Mouse (Mus musculus) G1E (cell line): ENCODE results near the gene Hspa1b.

Experiments
- GATA1 ChIP-seq: IDR thresholded peaks from 2 replicates; pipeline ENCODE4 v1.6.1; 2012; ENCODE audit warnings: borderline replicate concordance, low read length, inconsistent platforms, mixed read lengths
- POLR2AphosphoS5 ChIP-seq: IDR thresholded peaks from 2 replicates; pipeline ENCODE4 v1.6.1; 2012; ENCODE audit warnings: low read depth, low read length, inconsistent platforms; ENCODE audit not compliant: insufficient replicate concordance

GRCm38 (mm10) chr17:34910982-34911381, 48.1 kb downstream of the Hspa1b start:
- TF ChIP-seq POLR2AphosphoS5, result no peak
- no peak for TF ChIP-seq GATA1
